Mouse (Mus musculus) kidney, adult 8-10 months (tissue): Measurements from ENCODE around the gene Micu2.

Source experiments
- DNase-seq, 2 experiments: peaks; one replicate each; pipeline ENCODE4 v3.0.0; 2022

Micu2 gene

DNA sequence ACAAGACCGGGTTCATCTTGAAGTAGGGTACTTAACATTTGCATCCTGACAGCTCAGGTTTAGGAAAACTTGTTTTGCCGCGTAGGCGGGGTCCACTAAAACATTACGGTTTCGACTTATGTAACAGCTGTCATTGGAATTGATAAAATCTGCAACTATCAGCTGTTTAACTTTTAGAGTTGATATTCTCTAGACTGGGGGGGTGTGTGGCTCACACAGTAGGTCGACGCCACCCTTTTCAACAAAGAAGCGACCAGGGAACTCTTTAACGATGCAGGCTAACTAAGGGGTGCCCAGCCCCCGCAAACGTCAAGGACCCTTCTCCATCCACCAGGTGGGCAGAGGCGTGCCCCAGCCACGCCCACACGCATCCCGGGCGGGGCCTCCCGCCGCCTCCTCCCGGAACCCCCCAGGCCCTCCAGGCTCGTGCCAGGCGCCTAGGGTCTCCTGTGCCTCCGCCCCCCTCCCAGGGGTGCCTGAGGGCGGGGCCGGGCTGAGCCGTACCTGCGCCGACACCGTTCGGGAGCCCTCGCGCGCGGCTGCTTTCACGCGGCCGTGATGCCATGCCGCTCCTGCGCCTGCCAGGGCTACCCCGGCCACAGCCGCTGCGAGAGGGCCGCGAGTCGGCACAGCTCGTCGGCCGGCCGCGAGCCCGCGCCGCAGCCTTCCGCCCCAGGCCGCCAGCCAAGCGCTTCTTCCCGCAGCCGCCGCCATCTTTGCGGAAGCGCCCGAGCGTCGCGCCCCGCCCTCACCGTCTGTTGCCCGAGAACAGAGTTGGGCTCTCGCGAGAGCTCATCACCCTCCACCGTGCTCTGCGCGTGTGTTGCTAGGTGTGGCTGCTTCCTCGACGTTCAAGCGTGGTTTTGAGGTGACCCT, at the start of gene Micu2:
Gene Micu2, minus strand, starts transcription at position 737 of the 876 bp plus-strand sequence.
- peak; percentile 65 to 82 for DNase-seq

- peak; percentile 45 to 49 for DNase-seq
Observed at GRCm38 (mm10) chr14:58046639-58047284, 47.7 kb upstream of the Micu2 start.

- no peak for DNase-seq
Observed at GRCm38 (mm10) chr14:58036174-58036573, 37.1 kb upstream of the Micu2 start.

GRCm38 (mm10) chr14:58034567-58034966, 35.5 kb upstream of the Micu2 start:
- peak; percentile 20 to 73 for DNase-seq

GRCm38 (mm10) chr14:58018869-58019268, 19.8 kb upstream of the Micu2 start:
- DNase-seq = peak; percentile 30 to 44

- no peak for DNase-seq
Observed at GRCm38 (mm10) chr14:58003852-58004251, 4.8 kb upstream of the Micu2 start.

- DNase-seq = peak in 1 of 2 experiments; percentile 34
Observed at GRCm38 (mm10) chr14:58002161-58002560, 3.1 kb upstream of the Micu2 start.

DNA sequence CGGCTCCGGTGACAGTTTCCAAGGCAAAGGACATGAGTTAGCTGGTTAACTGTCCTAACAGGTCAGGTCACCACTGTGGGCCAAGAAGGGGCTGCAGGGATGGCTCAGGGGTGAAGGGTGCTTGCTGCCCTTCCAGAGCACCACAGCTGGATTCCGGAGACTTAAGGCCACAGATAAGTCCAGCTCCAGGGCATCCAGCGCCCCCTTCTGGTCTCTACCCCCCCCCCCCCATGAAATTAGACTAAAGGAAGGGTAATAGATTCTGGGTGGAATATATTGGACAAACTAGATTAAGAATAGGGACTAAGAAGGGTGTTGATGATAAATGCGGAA, 306 bp upstream of the Micu2 start:
- DNase-seq = no peak

DNA sequence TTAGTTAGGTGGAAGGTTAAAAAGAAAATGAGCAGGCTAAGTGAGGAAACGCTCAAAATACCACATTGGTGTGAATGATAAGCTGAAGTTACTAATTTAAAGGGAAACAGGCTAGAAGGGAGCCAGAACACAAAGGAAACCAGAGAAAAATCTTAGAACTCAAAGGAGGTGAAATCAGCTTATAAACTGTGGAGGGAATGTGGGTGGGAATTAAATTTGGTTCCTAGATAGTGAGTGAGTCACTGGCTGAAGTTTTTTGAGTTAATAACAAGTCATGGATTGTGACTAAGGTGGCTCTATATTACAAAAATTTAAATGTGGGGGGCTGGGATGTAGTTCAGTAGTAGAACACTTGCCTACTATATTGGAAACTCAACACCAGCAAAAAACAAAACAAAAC, 1.6 kb downstream of the Micu2 start:
- DNase-seq = no peak

GRCm38 (mm10) chr14:57996210-57996609, 2.9 kb downstream of the Micu2 start:
- DNase-seq = no peak

DNA sequence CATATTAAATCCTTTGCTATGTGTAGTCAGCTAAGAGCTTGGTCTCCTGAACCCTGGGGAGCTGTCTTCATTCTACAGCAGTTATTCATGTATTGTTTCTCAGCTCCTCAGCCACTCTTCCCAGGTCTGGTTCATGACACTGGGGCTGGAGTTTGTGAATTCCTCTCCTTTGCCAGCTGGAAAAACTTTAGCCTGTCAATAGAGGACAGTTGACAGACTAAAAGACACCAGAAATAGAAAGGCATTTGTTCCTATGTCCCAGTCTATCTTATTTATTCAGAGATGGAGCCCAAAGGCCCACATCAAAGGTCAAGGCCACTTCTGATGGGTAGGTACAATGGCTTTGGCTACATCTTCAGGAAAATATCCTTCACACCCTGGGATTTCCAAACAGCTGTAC, 7.3 kb downstream of the Micu2 start:
- DNase-seq = no peak

- no peak for DNase-seq
Observed at GRCm38 (mm10) chr14:57989162-57989561, 9.9 kb downstream of the Micu2 start.

DNA sequence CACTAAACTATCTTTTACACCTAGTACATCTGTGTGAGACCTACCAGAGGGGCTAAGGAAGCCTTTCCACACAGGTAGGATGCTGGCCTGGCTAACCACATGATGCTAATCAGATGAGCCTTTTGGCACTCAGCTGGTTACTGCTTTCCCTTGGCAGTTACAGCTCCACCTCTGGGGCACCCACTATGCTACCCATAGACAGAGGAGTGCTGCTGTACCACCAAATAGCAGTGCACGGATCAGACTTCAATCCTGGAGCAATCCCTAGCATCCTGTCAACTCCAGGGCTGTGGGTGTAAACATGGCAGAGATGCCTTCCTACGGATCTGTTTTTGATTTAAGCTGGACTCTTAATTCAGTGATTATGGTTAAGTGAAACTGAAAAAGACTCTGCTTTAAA, 13.3 kb downstream of the Micu2 start:
- DNase-seq = no peak

GRCm38 (mm10) chr14:57982450-57982849, 16.6 kb downstream of the Micu2 start:
- DNase-seq = no peak

DNA sequence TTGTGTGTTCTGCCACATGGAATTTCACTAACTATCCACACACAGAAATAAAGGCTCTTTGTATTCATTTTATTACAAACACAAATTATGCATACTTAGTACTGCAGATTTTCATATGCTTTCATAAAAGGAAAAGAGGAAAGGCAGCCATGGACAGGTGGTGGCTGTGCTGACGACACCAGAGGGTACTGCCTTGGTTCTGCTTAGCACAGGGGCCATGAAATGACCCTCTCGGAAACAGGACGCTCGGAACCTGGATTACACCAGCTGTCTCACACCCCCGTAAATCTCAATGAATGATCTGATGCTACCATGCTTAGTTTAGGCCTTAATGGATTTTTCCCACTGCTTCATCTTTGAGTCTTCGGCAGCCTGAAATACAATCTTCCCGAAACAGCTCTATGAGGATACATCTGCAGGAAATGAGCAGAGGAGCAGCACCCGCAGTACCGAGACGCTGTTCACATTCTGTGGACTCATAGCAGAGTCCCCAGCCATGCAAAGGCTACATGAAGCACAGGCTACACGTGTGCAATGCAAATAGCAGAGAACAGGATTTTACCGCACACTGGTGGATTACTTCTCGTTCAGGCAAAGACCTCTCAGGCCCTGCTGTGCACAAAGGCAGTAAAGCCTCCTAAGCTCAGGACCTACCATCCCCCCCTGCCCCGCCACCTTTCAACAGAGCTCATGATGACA, 17.2 kb downstream of the Micu2 start:
- DNase-seq = no peak

GRCm38 (mm10) chr14:57980776-57981175, 18.3 kb downstream of the Micu2 start:
- no peak for DNase-seq

DNA sequence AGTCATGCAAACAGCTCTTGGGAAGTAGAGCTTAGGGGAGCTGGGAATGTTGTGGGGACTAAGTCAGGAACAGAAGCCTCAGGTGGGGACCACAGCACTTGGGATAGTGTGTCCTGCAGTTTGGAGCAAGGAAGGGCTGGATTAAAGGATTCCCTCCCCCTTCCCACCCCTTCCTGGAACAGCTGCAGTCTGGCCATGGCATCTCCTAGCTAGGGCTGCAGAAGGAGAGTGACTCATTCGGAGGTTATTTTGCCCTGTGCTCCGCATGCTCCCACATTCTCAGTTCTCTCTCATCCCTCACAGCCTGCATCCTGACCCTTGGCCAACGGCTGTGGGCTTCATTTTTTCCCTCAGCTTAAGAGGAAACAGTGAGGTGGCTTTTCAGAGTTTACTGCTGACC, 18.9 kb downstream of the Micu2 start:
- no peak for DNase-seq

DNA sequence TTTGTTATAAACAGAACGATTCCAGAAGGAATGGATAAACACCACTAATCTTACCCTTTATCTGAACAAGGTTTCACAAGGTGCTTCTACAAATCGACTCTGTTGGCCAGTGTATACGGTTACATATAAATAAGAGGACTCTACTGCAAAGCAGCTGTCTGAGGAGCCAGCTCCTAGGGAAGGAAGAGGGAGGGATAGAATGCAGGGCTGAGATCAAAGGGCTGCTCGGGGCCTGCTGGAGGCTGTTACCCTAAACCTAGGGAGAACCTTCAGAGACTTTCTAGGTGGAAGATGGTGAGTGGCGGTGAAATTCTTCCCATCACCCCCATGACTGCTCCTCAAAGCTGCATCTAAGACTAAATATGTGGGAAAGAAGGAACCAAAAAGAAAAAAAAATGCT, 20.9 kb downstream of the Micu2 start:
- no peak for DNase-seq

- DNase-seq = no peak
Observed at GRCm38 (mm10) chr14:57975656-57976055, 23.4 kb downstream of the Micu2 start.

DNA sequence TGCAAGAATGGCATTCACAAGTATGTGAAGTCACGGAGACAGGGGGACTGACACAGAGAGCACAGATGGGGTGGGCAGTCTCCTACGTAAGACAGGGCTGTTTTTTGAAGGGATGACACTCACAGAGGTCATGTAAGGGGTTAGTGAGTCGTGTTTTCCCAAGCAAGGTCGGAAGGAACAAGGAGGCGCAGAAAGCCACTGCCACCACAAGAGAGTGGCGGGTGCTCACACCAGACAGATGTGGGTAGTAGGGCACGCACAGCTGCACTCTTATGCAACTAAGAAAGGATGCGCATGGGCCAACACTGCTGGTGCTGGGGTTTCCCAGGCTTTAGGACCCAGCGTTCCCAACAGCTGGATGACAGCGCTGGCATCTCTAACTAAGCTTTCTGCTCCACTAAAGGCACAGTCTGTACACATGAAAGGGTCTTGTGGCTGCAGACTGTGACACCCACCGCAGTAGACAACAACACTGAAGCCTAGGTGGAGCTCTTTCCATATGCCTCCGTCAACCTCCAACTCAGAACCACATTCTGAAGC, 27.0 kb downstream of the Micu2 start:
- DNase-seq = no peak

GRCm38 (mm10) chr14:57968873-57969272, 30.2 kb downstream of the Micu2 start:
- no peak for DNase-seq

- no peak for DNase-seq
Observed at GRCm38 (mm10) chr14:57967080-57967797, 31.8 kb downstream of the Micu2 start.

DNA sequence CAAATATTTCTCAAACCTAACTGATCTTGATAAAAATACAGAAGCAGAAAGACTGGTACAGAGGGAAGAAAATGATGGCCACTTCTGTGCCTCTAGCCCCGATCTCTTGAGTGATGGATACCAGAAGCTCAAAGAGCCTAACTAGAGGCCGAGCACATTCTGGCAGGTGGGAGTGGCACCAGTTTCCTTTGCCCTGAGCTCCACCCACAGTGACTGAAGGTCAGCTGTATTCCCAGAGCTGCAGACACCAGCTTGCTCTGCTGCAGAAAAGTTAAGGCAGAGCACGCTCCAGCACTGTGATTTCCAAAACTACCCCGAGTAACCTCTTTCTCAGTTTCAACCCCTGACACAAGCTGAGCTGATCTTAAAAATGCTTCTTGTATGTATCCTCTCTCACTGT, 37.2 kb downstream of the Micu2 start:
- DNase-seq = peak; percentile 27 to 45
